Mouse (Mus musculus): Measurements from ENCODE around the gene Arhgap20. TPM values are rescaled to one million over a fixed set of nuclear protein-coding genes. Genes with fewer than 3 reads are reported as not detected.

Gene Arhgap20
- polyA plus RNA-seq (2012; fragmentation: generic; extraction: Trizol), result not detected
- long read RNA-seq, experiment 1, result 0 reads
- long read RNA-seq, experiment 2, result 0 reads

DNA sequence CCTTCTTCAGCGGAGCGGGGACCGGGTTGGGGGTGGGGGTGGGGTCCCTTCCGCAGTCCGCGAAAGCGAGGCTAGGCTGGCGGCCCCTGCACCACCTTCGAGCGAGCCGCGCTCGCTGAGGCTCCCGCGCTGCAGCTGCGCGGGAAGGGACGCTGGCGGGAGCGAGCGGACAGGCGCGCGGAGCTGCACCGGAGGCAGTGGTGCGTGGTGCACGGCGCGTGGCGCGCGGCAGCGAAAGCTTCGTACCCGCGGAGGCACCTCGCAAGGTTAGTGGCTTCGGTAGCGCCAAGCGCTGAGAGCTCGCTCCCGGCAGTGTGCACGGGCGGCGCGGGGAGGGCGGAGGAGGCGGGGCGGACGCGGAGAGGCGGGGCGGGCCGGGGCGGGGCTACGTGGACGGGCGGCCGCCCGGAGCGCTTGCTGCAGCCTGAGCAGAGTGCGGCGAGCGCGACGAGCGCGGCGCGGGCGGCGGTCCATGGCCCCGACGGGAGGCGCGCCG lies at the start of gene Arhgap20:
Gene Arhgap20 (plus strand): TSS at position 417 of the 496 bp plus-strand sequence.
- Histone ChIP-seq H3K36me3 (ENCODE audit: control insufficient read depth, insufficient read depth) (no peaks in the 10 kb centered on the region), H3K79me3 (ENCODE audit: low read depth) (no peaks in the 10 kb centered on the region), H3K27me3 (ENCODE audit: control insufficient read depth, insufficient read depth, insufficient read length) (peaks cover 35% of the 10 kb centered on the region), H3ac (ENCODE audit: control insufficient read depth, insufficient read length, low read depth) (peak within 1 kb of the TSS; percentile 39), H3K79me2 (ENCODE audit: control insufficient read depth, insufficient read depth) (no peaks in the 10 kb centered on the region), H3K4me3 (ENCODE audit: insufficient read depth, poor library complexity, severe bottlenecking) (no peak within 1 kb of the TSS)
- no peak for TF ChIP-seq USF1 (IDR thresholded peaks at IDR 0.05; ENCODE audit: low read depth)

GRCm38 (mm10) chr9:51718793-51719192 lies 46.3 kb upstream of the Arhgap20 start:
- Histone ChIP-seq H3K79me3 (ENCODE audit: low read depth) (no peaks in the 10 kb centered on the region), H3K27me3 (ENCODE audit: control insufficient read depth, insufficient read depth, insufficient read length) (no peaks in the 10 kb centered on the region), H3K36me3 (ENCODE audit: control insufficient read depth, insufficient read depth) (no peaks in the 10 kb centered on the region), H3K4me3 (ENCODE audit: insufficient read depth, poor library complexity, severe bottlenecking) (no peak overlapping the region), H3K79me2 (ENCODE audit: control insufficient read depth, insufficient read depth) (no peaks in the 10 kb centered on the region), H3ac (ENCODE audit: control insufficient read depth, insufficient read length, low read depth) (no peak overlapping the region)
- TF ChIP-seq FOSL1 (IDR thresholded peaks at IDR 0.05; ENCODE audit: insufficient read depth, low read length, poor library complexity, severe bottlenecking), result no peak
- TF ChIP-seq MYOD1 (IDR thresholded peaks at IDR 0.05; ENCODE audit: control insufficient read depth, insufficient read length, low read depth), result no peak
- no peak for TF ChIP-seq USF1 (IDR thresholded peaks at IDR 0.05; ENCODE audit: low read depth)
- no peak for TF ChIP-seq MYOG (IDR thresholded peaks at IDR 0.05; ENCODE audit: control insufficient read depth, extremely low read depth, insufficient read length)
- TF ChIP-seq CTCF (IDR thresholded peaks at IDR 0.05; ENCODE audit: control insufficient read depth, insufficient read depth, insufficient read length), result no peak
- no peak for TF ChIP-seq CEBPB (IDR thresholded peaks at IDR 0.05; ENCODE audit: low read depth)
- TF ChIP-seq MAX (IDR thresholded peaks at IDR 0.05), result no peak

GRCm38 (mm10) chr9:51727960-51728359 lies 37.2 kb upstream of the Arhgap20 start:
- Histone ChIP-seq H3K79me3 (ENCODE audit: low read depth) (no peaks in the 10 kb centered on the region), H3K27me3 (ENCODE audit: control insufficient read depth, insufficient read depth, insufficient read length) (no peaks in the 10 kb centered on the region), H3K36me3 (ENCODE audit: control insufficient read depth, insufficient read depth) (no peaks in the 10 kb centered on the region), H3ac (ENCODE audit: control insufficient read depth, insufficient read length, low read depth) (no peak overlapping the region), H3K79me2 (ENCODE audit: control insufficient read depth, insufficient read depth) (no peaks in the 10 kb centered on the region), H3K4me3 (ENCODE audit: insufficient read depth, poor library complexity, severe bottlenecking) (no peak overlapping the region)
- TF ChIP-seq FOSL1 (IDR thresholded peaks at IDR 0.05; ENCODE audit: insufficient read depth, low read length, poor library complexity, severe bottlenecking), result no peak
- no peak for TF ChIP-seq CEBPB (IDR thresholded peaks at IDR 0.05; ENCODE audit: low read depth)
- TF ChIP-seq CTCF (IDR thresholded peaks at IDR 0.05; ENCODE audit: control insufficient read depth, insufficient read depth, insufficient read length), result no peak
- TF ChIP-seq MYOG (IDR thresholded peaks at IDR 0.05; ENCODE audit: control insufficient read depth, extremely low read depth, insufficient read length), result no peak
- no peak for TF ChIP-seq MAX (IDR thresholded peaks at IDR 0.05)
- no peak for TF ChIP-seq USF1 (IDR thresholded peaks at IDR 0.05; ENCODE audit: low read depth)
- TF ChIP-seq MYOD1 (IDR thresholded peaks at IDR 0.05; ENCODE audit: control insufficient read depth, insufficient read length, low read depth), result no peak

- H3K79me3 ChIP-seq (ENCODE audit: low read depth), result no peaks in the 10 kb centered on the region
- no peaks in the 10 kb centered on the region for H3K79me2 ChIP-seq (ENCODE audit: control insufficient read depth, insufficient read depth)
- no peaks in the 10 kb centered on the region for H3K36me3 ChIP-seq (ENCODE audit: control insufficient read depth, insufficient read depth)
- TF ChIP-seq USF1 (IDR thresholded peaks at IDR 0.05; ENCODE audit: low read depth), result no peak
- TF ChIP-seq CTCF (IDR thresholded peaks at IDR 0.05; ENCODE audit: control insufficient read depth, insufficient read depth, insufficient read length), result no peak
- no peak for TF ChIP-seq MYOG (IDR thresholded peaks at IDR 0.05; ENCODE audit: control insufficient read depth, extremely low read depth, insufficient read length)
- TF ChIP-seq CEBPB (IDR thresholded peaks at IDR 0.05; ENCODE audit: low read depth), result no peak
- H3ac ChIP-seq (ENCODE audit: control insufficient read depth, insufficient read length, low read depth), result no peak overlapping the region
- H3K4me3 ChIP-seq (ENCODE audit: insufficient read depth, poor library complexity, severe bottlenecking), result no peak overlapping the region
- H3K27me3 ChIP-seq (ENCODE audit: control insufficient read depth, insufficient read depth, insufficient read length), result no peaks in the 10 kb centered on the region
Measured at GRCm38 (mm10) chr9:51735180-51736034, 29.7 kb upstream of the Arhgap20 start.

GRCm38 (mm10) chr9:51736750-51737368 lies 28.3 kb upstream of the Arhgap20 start:
- Histone ChIP-seq H3ac (ENCODE audit: control insufficient read depth, insufficient read length, low read depth) (no peak overlapping the region), H3K79me3 (ENCODE audit: low read depth) (no peaks in the 10 kb centered on the region), H3K4me3 (ENCODE audit: insufficient read depth, poor library complexity, severe bottlenecking) (no peak overlapping the region), H3K79me2 (ENCODE audit: control insufficient read depth, insufficient read depth) (no peaks in the 10 kb centered on the region), H3K27me3 (ENCODE audit: control insufficient read depth, insufficient read depth, insufficient read length) (no peaks in the 10 kb centered on the region), H3K36me3 (ENCODE audit: control insufficient read depth, insufficient read depth) (no peaks in the 10 kb centered on the region)
- TF ChIP-seq MAX (IDR thresholded peaks at IDR 0.05) (no peak), MYOD1 (IDR thresholded peaks at IDR 0.05; ENCODE audit: control insufficient read depth, insufficient read length, low read depth) (no peak), CTCF (IDR thresholded peaks at IDR 0.05; ENCODE audit: control insufficient read depth, insufficient read depth, insufficient read length) (no peak), FOSL1 (IDR thresholded peaks at IDR 0.05; ENCODE audit: insufficient read depth, low read length, poor library complexity, severe bottlenecking) (no peak)

All from C2C12 (cell line).